Mouse (Mus musculus): Measurements from ENCODE around the gene Sorbs2.

Gene Sorbs2

GRCm38 (mm10) chr8:45507634-45508321 lies at the start of gene Sorbs2:
Gene Sorbs2 (plus strand): TSS chr8:45507788.
- peak; percentile 8 for DNase-seq

- DNase-seq = no peak
These were observed 49.7 kb upstream of the Sorbs2 start for GRCm38 (mm10) chr8:45457874-45458273.

- DNase-seq = no peak
These were observed 38.6 kb upstream of the Sorbs2 start for GRCm38 (mm10) chr8:45469006-45469405.

DNA sequence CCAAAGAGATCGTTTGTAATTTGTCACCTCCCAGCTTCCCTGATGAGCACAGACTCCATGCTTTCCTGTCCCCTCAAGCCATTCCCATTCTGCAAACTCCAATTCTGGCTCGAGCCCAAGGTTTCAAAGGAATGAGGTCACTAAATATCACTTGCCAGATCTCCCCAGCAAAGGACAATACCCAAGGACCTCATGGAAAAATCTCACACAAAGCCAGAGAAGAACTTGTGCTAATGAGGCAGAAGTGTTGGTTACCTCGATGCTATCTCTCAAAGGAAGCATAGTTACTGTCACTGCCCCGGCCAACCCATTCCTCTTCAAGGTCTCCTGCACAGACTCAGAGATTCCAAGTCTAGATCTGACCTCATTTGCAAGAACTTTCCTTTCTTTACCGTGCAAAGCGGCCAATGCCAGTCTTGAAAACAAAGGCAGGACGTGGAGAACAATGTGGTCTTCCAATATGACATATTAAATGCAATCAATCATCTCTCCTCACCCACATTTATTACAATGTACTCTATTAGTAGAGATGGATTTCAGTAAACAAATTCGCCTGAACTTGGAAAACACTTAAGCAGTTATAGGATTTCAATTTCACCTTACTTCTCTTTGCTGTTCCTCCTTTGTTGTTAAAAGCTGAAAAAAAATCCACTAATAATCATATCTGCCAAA lies 37.9 kb upstream of the Sorbs2 start:
- DNase-seq = no peak

GRCm38 (mm10) chr8:45480886-45481285 lies 26.7 kb upstream of the Sorbs2 start:
- DNase-seq = no peak

DNA sequence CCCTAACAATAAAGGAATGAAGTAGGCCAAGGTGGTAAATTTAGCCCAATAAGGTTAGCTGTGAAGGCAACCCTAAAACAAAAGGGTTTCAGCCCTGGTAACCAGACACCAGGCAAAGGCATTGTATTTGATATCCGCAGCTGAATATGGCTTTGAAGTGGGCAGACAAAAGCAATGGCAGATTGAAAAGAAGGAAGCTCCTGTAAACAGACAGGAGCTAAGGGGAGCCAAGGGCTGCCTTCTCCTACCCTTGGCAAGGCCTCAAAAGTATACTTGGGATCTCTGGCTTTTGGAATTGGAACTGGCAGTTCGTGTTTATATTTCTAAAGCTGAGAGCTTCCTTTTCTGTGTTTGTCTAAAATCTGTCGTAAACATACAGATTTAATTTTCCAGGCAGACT lies 21.3 kb upstream of the Sorbs2 start:
- DNase-seq = no peak

DNA sequence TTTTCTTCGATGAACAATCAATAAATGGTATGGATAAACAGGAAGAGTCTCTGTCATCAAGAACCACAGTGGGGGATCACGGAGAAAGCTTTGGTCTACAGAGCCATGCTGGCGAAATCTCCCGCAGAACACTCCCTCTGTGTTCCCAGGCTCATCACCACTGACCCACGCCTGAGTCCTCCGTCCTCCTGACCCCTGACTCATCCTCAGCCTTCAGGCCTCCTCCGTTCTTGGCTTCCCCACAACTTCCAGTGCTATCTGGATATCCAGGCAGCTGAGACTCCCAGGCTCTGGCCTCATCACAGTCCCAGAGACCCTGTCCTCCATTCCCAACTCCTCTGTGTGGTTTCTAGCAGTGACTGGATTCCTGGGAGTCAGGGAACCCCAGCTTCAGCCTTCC lies 3.6 kb upstream of the Sorbs2 start:
- no peak for DNase-seq

DNA sequence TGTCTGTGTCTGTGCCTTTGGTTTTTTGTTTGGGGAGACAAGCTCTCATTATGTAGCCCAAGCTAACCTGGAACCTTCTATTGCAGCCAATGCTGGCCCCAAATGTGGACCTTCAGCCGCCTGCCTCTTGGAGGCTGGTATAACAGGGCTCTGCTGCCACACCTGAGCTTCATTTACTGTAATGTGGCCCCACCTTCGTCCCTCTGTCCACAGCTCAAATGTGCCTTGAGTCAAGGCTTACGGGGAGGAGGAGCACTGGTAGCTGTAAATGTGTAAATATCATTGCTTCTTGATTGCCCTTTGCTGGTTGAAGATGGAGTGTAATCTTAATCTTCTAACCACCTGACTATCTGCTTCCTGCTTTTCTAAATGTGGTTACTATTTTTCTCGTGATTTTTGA lies 1.2 kb upstream of the Sorbs2 start:
- no peak for DNase-seq

GRCm38 (mm10) chr8:45507277-45507633 lies 333 bp upstream of the Sorbs2 start:
- no peak for DNase-seq

DNA sequence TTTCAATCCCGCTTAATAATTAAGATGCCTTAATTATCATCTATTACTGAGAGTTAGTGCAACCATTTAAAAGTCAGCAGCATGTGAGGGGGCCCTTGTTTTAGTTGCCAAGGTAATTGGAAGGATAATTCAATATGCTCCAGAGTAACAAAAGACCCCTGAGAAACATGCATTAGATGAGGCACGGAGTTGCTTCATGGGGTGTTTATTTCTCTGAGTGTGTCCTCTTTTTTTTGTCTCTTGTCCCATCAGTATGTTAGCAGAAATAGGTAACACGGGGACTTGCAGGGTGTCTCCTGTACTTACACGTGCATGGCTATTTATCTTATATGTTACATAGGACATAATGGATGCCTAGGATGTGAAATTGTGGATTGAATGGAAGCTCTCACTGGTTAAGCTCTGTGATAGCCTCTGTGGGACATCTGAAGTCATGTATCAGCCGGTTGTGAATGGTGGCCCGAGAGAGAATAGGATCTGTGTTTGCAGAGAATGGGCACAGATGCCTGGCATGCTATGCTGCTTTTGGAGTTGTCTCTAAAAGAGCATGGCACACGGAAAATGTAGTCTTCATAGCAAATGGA lies 1.0 kb downstream of the Sorbs2 start:
- no peak for DNase-seq

DNA sequence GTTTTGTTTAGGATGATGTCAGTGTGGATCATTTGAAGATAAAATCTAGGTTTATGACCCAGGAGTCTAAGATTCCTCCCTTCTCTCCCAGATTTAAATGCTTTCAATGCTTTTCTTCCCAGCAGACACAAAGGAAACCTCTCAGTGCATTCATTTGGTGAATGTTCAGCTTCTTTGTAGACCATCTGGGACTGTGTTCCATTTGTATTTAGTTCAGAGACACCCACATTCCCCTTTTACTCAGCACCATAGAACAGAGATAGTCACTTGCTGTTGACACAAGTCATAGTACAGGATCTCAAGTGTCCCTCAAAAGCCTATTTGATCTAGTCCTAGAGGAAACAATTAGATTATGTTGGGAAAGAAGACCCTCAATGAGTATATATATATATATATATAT lies 4.8 kb downstream of the Sorbs2 start:
- no peak for DNase-seq

DNA sequence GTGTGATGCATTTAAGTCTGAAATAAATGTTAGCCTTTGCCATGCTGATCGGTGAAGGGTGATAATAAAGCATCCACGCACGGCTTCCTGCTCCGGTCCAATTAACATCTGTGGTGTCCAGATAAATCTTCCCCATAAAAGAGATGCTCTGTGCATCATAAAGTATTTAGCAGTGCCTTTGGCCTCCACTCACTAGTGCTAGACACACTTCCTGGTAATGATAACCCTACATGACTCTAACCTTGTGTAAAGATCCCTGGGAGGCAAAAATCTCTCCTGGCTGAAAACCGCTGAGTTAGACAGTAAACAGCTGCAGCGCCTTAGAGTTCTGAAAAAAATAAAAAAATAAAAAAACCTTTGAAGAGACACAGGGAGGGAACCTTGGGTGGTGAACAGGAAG lies 14.0 kb downstream of the Sorbs2 start:
- no peak for DNase-seq

GRCm38 (mm10) chr8:45527708-45528107 lies 20.1 kb downstream of the Sorbs2 start:
- no peak for DNase-seq

DNA sequence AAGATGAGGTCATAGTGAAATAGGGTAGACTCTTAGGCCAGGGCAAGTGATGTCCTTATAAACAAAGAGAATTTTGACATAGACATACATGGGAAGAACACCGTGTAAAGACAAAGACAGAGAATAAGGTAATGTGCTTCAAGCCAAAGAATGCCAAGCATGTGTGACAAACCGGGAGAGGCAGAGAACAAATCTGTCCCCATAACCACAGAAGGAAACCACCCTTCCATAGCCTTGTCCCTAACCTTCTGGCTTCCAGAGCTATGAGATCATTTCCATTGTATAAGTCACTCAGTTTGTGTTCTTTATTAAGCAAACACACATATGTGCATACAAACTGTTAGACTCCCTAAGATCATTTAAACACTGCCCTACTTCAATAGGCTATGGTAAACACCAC lies 21.3 kb downstream of the Sorbs2 start:
- DNase-seq = no peak

DNA sequence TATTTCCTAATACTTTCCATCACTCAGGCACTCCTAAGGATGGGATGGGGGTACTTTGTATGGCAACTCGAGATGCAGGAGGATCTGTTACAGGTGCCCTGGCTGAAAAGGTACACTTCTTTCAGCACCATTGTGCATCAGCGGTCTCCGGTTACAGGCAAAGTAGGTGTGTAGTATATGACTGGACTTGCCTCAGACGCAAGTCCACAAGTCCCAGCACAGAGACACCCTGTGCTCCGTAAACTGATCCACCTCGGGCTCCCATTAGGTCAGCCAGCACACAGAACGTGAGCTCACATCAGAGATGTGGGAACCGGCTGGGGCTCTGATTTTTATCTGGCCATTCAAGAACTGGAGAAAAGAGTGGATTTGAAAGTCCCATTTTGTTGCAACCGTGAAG lies 29.0 kb downstream of the Sorbs2 start:
- DNase-seq = no peak

DNA sequence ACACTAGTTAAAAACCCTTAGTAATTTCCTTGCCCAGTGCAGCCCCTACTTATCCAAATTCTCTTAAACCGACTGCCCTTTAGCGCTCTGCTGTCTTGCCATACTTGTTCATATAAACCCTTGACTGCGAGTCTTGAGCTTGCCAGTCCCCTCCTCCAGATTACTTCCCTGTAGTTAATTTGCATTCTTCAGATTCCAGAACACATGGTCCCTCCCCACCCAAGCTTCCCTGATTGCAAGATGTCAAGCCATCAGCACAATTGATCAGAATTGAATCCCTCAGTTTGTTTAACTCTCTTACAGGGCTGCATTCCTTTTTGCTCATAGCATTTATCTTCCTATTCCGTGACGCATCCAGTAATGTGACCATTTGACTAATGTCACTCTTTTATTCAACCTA lies 32.9 kb downstream of the Sorbs2 start:
- no peak for DNase-seq

- DNase-seq = no peak
These were observed 44.6 kb downstream of the Sorbs2 start for GRCm38 (mm10) chr8:45552175-45552574.

GRCm38 (mm10) chr8:45554627-45555026 lies 47.0 kb downstream of the Sorbs2 start:
- DNase-seq = no peak

GRCm38 (mm10) chr8:45557936-45558335 lies 50.3 kb downstream of the Sorbs2 start:
- no peak for DNase-seq

- no peak for DNase-seq
These were observed 50.8 kb downstream of the Sorbs2 start for GRCm38 (mm10) chr8:45558426-45558825.

DNA sequence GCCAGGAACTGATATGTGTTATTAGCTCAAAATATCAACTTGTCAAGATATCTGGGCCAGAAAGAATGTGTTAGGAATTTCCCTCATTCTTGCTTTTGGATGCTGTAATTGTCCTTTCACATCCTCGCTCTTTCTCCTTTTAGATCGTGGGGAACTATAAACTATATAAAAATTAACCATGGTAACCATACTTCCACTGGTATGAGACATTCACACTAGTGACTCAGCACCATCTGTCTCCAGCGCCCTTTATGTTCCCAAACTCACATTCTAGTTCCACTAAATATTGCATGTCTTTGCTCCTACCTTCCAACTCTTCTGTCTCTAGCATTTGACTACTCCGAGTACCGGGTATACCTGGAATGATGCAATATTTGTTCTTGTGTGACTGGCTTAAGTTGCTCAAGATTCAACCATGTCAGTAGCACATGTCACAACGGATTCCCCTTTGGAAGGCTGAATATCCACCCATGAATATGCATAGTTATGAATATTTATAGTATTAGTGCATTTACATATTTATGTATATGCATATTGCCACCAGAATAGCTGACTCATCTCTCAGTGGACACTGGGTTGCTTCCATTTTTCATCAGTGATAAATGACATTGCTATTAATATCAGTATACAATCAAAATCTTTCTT lies 51.7 kb downstream of the Sorbs2 start:
- DNase-seq = no peak

GRCm38 (mm10) chr8:45565189-45565588 lies 57.6 kb downstream of the Sorbs2 start:
- DNase-seq = no peak

- DNase-seq = no peak
These were observed 62.5 kb downstream of the Sorbs2 start for GRCm38 (mm10) chr8:45570117-45570516.

Measured in cerebellum, adult 11-12 months (tissue).